Mouse (Mus musculus): ENCODE results near the gene Fam71f2. TPM values are rescaled to one million over a fixed set of nuclear protein-coding genes. Genes with fewer than 3 reads are reported as not detected.

Fam71f2 gene
- total RNA-seq, 1 experiment = 0.58 TPM

DNA sequence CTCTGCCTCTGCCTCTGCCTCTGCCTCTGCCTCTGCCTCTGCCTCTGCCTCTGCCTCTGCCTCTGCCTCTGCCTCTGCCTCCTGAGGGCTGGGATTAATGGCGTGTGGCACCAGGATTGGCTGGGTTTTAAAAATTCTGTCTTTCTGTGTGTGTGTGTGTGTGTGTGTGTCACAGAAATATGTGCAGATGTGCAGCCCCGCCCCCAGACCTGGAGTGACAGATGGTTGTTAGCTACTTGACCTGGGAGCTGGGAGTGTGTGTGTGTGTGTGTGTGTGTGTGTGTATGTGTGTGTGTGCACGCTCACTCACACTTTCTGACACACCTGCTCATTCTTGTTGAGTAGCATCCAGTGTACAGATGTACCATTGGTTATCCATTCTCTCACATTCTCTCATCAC, 45.7 kb upstream of the Fam71f2 start:
- TF ChIP-seq CHD2 (IDR thresholded peaks at IDR 0.05; ENCODE audit: low read depth, low read length) (no peak), MAFK (IDR thresholded peaks at IDR 0.05; ENCODE audit: insufficient read depth, low read depth, low read length) (no peak), ZNF384 (IDR thresholded peaks at IDR 0.05; ENCODE audit: low read depth, low read length) (no peak), HCFC1 (IDR thresholded peaks at IDR 0.05; ENCODE audit: borderline replicate concordance, insufficient read depth, low read length) (no peak), ZC3H11A (IDR thresholded peaks at IDR 0.05; ENCODE audit: borderline replicate concordance, low read depth, low read length) (no peak)
- Histone ChIP-seq H3K27ac (ENCODE audit: insufficient read depth, low read depth, low read length, poor library complexity, severe bottlenecking) (no peak overlapping the region), H3K4me3 (ENCODE audit: insufficient read depth in 1 of 2, low read depth in 1 of 2, low read length in 2 of 2, poor library complexity in 1 of 2, severe bottlenecking in 1 of 2) (no peak overlapping the region), H3K4me1 (ENCODE audit: control insufficient read depth in 2 of 2, insufficient read depth in 2 of 2, low read length in 2 of 2, poor library complexity in 1 of 2) (peaks cover 0 to 5% of the 10 kb centered on the region in 2 experiments; a peak in 1 of 4 replicates), H3K9ac (ENCODE audit: insufficient read depth, low read depth, low read length, poor library complexity, severe bottlenecking) (no peak overlapping the region), H3K36me3 (ENCODE audit: control insufficient read depth, insufficient read depth, low read length, poor library complexity, severe bottlenecking) (no peaks in the 10 kb centered on the region), H3K9me3 (ENCODE audit: control insufficient read depth, insufficient read depth, low read depth, low read length) (no peaks in the 10 kb centered on the region)
- DNase-seq (ENCODE audit: low read depth, low spot score) = no peak
- in situ Hi-C loops (cut with MboI; ENCODE audit: low sequenced_read_pairs in 2 of 2, unreplicated experiment in 2 of 2) = no loop called here

DNA sequence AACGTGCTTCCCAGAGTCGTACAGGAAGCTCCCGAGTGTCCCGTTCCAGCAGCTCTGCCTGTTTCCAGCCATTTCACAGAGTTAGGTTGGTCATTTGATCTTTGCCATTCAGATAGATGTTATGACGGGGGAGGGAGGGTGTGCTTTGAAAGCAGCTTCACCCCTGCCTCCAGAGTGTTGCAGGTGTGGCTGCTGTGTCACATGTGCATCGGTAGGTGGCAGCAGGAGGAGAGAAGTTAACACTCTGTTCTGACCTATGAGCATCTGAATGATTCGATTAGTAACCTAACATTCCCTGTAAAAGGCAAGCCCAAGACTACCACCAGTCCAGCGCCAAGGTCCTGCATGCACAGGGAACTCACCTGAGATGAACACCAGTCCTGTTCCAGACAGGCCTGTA, 45.1 kb upstream of the Fam71f2 start:
- in situ Hi-C loops (cut with MboI; ENCODE audit: low sequenced_read_pairs in 2 of 2, unreplicated experiment in 2 of 2) = no loop called here
- peaks cover 0 to 5% of the 10 kb centered on the region in 2 experiments; a peak in 1 of 4 replicates for H3K4me1 ChIP-seq (ENCODE audit: control insufficient read depth in 2 of 2, insufficient read depth in 2 of 2, low read length in 2 of 2, poor library complexity in 1 of 2)
- no peak for TF ChIP-seq CHD2 (IDR thresholded peaks at IDR 0.05; ENCODE audit: low read depth, low read length)
- no peak overlapping the region for H3K4me3 ChIP-seq (ENCODE audit: insufficient read depth in 1 of 2, low read depth in 1 of 2, low read length in 2 of 2, poor library complexity in 1 of 2, severe bottlenecking in 1 of 2)
- no peak overlapping the region for H3K27ac ChIP-seq (ENCODE audit: insufficient read depth, low read depth, low read length, poor library complexity, severe bottlenecking)
- H3K36me3 ChIP-seq (ENCODE audit: control insufficient read depth, insufficient read depth, low read length, poor library complexity, severe bottlenecking) = no peaks in the 10 kb centered on the region
- no peak overlapping the region for H3K9ac ChIP-seq (ENCODE audit: insufficient read depth, low read depth, low read length, poor library complexity, severe bottlenecking)
- DNase-seq (ENCODE audit: low read depth, low spot score) = peak; percentile 46
- no peaks in the 10 kb centered on the region for H3K9me3 ChIP-seq (ENCODE audit: control insufficient read depth, insufficient read depth, low read depth, low read length)

DNA sequence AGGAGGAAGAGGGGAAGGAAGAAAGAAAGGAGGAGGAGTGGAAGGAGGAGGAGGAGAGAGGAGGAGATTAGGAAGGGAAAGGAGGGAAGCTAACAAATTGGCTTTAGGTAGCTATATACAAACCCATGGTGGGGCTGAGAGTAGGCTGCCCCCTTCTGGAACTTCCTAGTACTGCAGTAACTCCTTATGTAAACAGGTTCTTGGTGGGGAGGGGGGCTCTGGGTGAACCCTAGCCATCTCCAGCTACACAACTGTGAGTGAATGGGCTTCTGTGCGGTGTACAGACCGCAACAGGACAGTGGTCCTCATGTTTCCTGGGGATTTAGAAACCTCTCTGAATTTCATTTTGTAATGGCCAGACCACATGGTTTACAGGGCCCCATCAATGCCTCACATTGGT, 38.6 kb upstream of the Fam71f2 start:
- no peak for TF ChIP-seq ZC3H11A (IDR thresholded peaks at IDR 0.05; ENCODE audit: borderline replicate concordance, low read depth, low read length)

DNA sequence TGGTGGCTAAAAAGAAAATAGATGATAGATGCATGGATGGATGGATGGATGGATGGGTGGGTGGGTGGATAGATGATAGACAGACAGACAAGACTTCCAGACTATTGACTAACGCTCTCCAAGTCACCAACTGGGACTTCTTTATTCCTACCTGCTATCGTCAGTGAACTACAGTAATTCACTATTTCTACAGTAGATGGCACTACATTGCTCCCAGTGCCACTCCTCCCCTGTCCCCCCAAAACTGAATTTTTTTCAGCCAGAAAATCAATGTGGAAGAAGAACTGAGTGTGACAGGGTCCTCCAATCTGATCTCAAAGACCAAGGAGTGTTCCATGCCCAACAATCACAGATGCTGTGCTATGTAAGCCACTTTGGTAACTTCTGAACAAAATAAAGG, 37.7 kb upstream of the Fam71f2 start:
- no peak overlapping the region for H3K27ac ChIP-seq (ENCODE audit: insufficient read depth, low read depth, low read length, poor library complexity, severe bottlenecking)
- no peak for DNase-seq (ENCODE audit: low read depth, low spot score)
- no peak overlapping the region for H3K9ac ChIP-seq (ENCODE audit: insufficient read depth, low read depth, low read length, poor library complexity, severe bottlenecking)
- in situ Hi-C loops (cut with MboI; ENCODE audit: low sequenced_read_pairs in 2 of 2, unreplicated experiment in 2 of 2) = no loop called here
- peaks cover 0 to 8% of the 10 kb centered on the region in 2 experiments; a peak in 1 of 4 replicates for H3K4me1 ChIP-seq (ENCODE audit: control insufficient read depth in 2 of 2, insufficient read depth in 2 of 2, low read length in 2 of 2, poor library complexity in 1 of 2)
- no peak overlapping the region for H3K4me3 ChIP-seq (ENCODE audit: insufficient read depth in 1 of 2, low read depth in 1 of 2, low read length in 2 of 2, poor library complexity in 1 of 2, severe bottlenecking in 1 of 2)
- H3K36me3 ChIP-seq (ENCODE audit: control insufficient read depth, insufficient read depth, low read length, poor library complexity, severe bottlenecking) = no peaks in the 10 kb centered on the region
- TF ChIP-seq ZC3H11A (IDR thresholded peaks at IDR 0.05; ENCODE audit: borderline replicate concordance, low read depth, low read length) (no peak), MAFK (IDR thresholded peaks at IDR 0.05; ENCODE audit: insufficient read depth, low read depth, low read length) (no peak), HCFC1 (IDR thresholded peaks at IDR 0.05; ENCODE audit: borderline replicate concordance, insufficient read depth, low read length) (no peak), ZNF384 (IDR thresholded peaks at IDR 0.05; ENCODE audit: low read depth, low read length) (no peak), CHD2 (IDR thresholded peaks at IDR 0.05; ENCODE audit: low read depth, low read length) (no peak)
- no peaks in the 10 kb centered on the region for H3K9me3 ChIP-seq (ENCODE audit: control insufficient read depth, insufficient read depth, low read depth, low read length)

More for the DNA sequence above, 38.6 kb upstream of the Fam71f2 start:
- peak; percentile 78 for DNase-seq (ENCODE audit: low read depth, low spot score)
- in situ Hi-C loops (cut with MboI; ENCODE audit: low sequenced_read_pairs in 2 of 2, unreplicated experiment in 2 of 2) = no loop called here
- Histone ChIP-seq H3K9me3 (ENCODE audit: control insufficient read depth, insufficient read depth, low read depth, low read length) (no peaks in the 10 kb centered on the region), H3K27ac (ENCODE audit: insufficient read depth, low read depth, low read length, poor library complexity, severe bottlenecking) (no peak overlapping the region), H3K9ac (ENCODE audit: insufficient read depth, low read depth, low read length, poor library complexity, severe bottlenecking) (no peak overlapping the region), H3K36me3 (ENCODE audit: control insufficient read depth, insufficient read depth, low read length, poor library complexity, severe bottlenecking) (no peaks in the 10 kb centered on the region), H3K4me3 (ENCODE audit: insufficient read depth in 1 of 2, low read depth in 1 of 2, low read length in 2 of 2, poor library complexity in 1 of 2, severe bottlenecking in 1 of 2) (no peak overlapping the region), H3K4me1 (ENCODE audit: control insufficient read depth in 2 of 2, insufficient read depth in 2 of 2, low read length in 2 of 2, poor library complexity in 1 of 2) (peaks cover 0 to 6% of the 10 kb centered on the region in 2 experiments; a peak in 1 of 4 replicates)

DNA sequence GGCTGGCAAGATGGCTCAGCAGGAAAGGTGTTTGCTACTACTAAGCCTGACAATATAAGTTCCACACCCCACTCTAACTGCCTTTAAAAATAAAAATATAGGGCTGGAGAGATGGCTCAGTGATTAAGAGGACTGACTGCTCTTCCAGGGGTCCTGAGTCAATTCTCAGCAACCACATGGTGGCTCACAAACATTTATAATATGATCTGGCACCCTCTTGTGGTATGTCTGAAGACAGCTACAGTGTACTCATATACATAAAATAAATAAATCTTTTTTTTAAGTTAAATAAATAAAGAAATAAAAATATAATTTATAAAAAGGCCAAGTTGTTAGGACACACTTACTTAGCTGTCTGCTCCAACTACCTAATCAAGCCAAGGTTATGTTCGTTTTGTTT, 37.1 kb upstream of the Fam71f2 start:
- H3K9me3 ChIP-seq (ENCODE audit: control insufficient read depth, insufficient read depth, low read depth, low read length) = no peaks in the 10 kb centered on the region
- TF ChIP-seq HCFC1 (IDR thresholded peaks at IDR 0.05; ENCODE audit: borderline replicate concordance, insufficient read depth, low read length) = no peak
- H3K4me1 ChIP-seq (ENCODE audit: control insufficient read depth in 2 of 2, insufficient read depth in 2 of 2, low read length in 2 of 2, poor library complexity in 1 of 2) = peaks cover 0 to 10% of the 10 kb centered on the region in 2 experiments; a peak in 2 of 4 replicates
- H3K27ac ChIP-seq (ENCODE audit: insufficient read depth, low read depth, low read length, poor library complexity, severe bottlenecking) = no peak overlapping the region
- H3K4me3 ChIP-seq (ENCODE audit: insufficient read depth in 1 of 2, low read depth in 1 of 2, low read length in 2 of 2, poor library complexity in 1 of 2, severe bottlenecking in 1 of 2) = no peak overlapping the region
- H3K36me3 ChIP-seq (ENCODE audit: control insufficient read depth, insufficient read depth, low read length, poor library complexity, severe bottlenecking) = no peaks in the 10 kb centered on the region
- no peak for DNase-seq (ENCODE audit: low read depth, low spot score)
- in situ Hi-C loops (cut with MboI; ENCODE audit: low sequenced_read_pairs in 2 of 2, unreplicated experiment in 2 of 2) = no loop called here
- H3K9ac ChIP-seq (ENCODE audit: insufficient read depth, low read depth, low read length, poor library complexity, severe bottlenecking) = no peak overlapping the region
